Mouse (Mus musculus) stomach, postnatal 0 days (tissue): ENCODE results near the gene Ern1.

Experiments
- CTCF ChIP-seq: IDR thresholded peaks from 2 replicates; pipeline ENCODE4 v1.5.1; 2016; ENCODE audit warnings: antibody characterized with exemption, low read depth, mild to moderate bottlenecking, moderate library complexity
- EP300 ChIP-seq: optimal IDR thresholded peaks from 2 replicates; pipeline ENCODE3; 2016; ENCODE audit warnings: antibody characterized with exemption

DNA sequence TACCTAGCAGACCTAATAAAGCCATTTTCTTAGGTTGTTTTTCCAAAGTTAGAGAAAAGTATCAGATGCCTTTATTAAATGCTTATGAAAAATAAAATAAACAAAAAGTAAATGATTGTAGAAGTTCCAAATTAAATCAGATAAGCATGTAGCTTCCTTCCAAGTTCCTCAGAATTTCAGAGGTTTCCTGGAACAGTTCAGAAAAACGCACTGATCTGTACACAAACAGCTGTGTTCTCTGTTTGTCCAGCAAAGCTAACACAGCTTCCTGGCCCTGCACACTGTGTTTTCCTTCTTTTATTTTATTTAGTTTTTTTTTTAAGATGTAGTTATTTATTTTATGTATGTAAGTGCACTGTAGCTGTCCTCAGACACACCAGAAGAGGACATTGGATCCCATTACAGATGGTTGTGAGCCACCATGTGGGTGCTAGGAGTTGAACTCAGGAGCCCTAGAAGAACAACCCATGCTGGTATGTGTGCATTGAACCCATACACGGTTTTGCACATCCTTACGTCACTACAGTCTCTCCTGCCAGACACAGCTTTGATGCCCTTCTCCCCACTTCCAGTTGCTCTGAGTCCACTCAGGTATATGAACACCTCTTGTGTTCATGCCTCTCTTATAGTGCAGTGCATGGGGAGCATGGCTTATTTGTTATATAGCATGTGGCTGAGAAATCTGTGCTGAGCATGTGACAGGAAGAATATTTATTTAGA lies 74.9 kb downstream of the Ern1 start:
- TF ChIP-seq CTCF (no peak), EP300 (no peak)
